Mouse (Mus musculus) c-Kit-positive CD71-positive TER-119-positive erythroid progenitor cells, embryonic 14.5 days (primary cell): ENCODE measurements around the gene Ifna1.
"Not testable (repeated sequence)": the region's sequence is repeated elsewhere in the genome, so short reads cannot be mapped to it uniquely, and the experiment has no call there.

Source experiments
- DNase-seq: peaks from one replicate; pipeline ENCODE4 v3.0.0-alpha.2; 2013; ENCODE audit warnings: low spot score

Gene Ifna1

DNA sequence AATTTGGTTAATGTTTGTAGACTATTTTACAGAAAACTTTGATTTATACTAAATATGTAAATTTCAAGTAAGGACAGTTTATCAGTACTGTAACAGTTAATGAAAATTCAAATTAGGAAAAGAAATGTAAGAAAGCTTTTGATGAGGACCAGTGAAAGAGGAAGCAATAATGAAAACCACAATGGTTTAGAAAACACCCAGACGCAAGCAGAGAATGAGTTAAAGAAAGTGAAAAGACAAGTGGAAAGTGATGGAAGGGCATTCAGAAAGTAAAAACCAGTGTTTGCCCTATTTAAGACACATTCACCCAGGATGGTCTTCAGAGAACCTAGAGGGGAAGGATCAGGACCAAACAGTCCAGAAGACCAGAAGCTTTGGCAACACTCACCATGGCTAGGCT lies at the start of gene Ifna1:
Gene Ifna1, plus strand, starts transcription at position 390 of the 400 bp plus-strand sequence.
- DNase-seq, result no peak

DNA sequence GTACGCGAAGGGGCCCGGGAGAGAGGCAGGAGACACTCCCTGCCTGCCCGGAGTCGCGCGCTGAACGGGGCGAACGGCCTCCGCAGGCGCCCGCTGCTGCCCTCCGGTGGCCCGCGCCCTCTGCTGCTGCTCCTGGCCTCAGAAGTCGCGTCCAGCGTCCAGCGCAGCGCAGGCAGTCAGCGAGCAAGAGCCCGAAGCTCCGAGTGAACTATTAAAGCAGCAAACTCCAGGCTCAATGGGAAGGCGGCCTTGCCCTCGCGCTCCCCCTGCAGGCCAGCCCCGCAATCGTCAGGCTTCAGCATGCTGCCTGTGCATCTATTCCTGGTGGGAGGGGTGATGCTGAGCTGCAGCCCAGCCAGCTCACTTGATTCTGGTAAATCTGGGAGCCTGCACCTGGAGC lies 46.9 kb upstream of the Ifna1 start, which contains the start of gene Gm13287:
Gene Gm13287, plus strand, starts transcription at position 301 of the 400 bp plus-strand sequence.
- not testable (repeated sequence) for DNase-seq

DNA sequence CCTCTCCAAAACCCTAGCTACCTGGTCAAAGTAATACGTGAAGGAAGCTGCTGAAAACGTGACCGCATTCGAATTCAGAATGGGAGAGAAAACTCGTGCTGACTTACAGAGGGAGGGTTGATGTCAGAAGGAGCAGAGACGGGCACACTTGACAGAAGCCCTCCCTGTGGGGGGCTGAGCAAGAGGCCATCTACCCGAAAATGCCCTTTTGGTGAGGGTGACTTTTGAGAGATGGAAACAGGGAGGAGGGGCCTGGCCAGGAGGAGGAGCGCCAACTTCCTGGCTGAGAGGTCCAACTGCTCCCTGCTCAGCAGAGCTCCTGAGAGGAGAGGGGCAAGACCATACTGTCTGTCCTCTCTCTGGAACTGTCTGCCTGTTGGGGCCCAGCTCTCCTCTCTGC lies 44.7 kb upstream of the Ifna1 start, which contains the start of gene Gm13288:
Gene Gm13288, plus strand, starts transcription at position 301 of the 400 bp plus-strand sequence.
- not testable (repeated sequence) for DNase-seq

DNA sequence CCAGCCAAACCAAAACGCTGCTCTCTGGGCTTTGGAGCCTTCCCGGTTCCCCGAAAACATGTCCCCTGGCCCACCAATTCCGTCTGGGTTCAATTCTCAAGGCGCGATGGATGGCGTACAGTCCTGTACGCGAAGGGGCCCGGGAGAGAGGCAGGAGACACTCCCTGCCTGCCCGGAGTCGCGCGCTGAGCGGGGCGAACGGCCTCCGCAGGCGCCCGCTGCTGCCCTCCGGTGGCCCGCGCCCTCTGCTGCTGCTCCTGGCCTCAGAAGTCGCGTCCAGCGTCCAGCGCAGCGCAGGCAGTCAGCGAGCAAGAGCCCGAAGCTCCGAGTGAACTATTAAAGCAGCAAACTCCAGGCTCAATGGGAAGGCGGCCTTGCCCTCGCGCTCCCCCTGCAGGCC lies 44.1 kb upstream of the Ifna1 start:
- not testable (repeated sequence) for DNase-seq

DNA sequence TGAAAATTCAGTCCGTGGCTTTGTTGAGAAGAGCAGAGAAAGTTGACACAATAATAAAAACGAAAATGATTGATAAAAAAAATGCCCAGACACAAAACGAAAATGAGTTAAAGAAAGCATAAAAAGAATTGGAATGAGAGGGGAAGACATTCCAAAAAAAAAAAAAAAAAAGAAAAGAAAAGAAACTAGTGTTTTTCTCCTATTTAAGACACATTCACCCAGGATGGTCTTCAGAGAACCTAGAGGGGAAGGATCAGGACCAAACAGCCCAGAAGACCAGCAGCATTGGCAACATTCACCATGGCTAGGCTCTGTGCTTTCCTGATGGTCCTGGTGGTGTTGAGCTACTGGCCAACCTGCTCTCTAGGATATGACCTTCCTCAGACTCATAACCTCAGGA lies 34.0 kb upstream of the Ifna1 start, which contains the start of gene Ifna7:
Gene Ifna7, plus strand, starts transcription at position 301 of the 400 bp plus-strand sequence.
- DNase-seq, result no peak

DNA sequence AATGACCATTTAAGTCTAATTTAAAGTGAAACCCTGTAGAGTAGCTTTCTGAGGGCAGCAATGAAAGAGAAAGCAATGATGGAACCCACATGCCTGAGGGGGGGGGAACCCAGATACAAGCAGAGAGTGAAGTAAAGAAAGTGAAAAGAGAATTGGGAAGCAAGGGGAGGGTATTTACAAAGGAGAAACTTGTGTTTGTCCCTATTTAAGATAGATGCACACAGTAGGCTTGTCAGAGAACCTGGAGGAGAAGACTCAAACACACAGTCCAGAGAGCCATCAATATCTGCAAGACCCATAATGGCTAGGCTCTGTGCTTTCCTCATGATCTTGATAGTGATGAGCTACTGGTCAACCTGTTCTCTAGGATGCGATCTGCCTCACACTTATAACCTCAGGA lies 30.2 kb upstream of the Ifna1 start, which contains the start of gene Ifna11:
Gene Ifna11, plus strand, starts transcription at position 301 of the 400 bp plus-strand sequence.
- DNase-seq, result no peak

DNA sequence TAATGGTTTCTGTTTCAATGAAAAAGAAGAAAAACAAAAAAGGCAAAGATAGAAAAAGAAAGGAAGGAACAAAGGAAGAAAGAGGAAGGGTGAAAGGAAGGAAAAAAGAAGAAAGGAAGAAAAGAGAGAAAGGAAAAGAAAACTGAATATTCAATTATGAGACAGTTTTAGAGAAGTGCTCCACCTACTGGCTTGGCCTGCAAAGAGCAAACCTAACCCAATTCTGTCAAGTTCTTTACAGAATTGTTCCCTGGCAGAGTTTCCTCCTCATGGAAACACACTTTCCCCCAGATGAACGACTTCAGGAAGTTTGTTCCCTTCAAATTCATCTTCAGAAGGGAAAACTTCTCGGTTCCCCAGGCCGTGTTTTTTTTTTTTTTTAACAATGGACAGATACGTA lies 26.9 kb upstream of the Ifna1 start:
- no peak for DNase-seq

DNA sequence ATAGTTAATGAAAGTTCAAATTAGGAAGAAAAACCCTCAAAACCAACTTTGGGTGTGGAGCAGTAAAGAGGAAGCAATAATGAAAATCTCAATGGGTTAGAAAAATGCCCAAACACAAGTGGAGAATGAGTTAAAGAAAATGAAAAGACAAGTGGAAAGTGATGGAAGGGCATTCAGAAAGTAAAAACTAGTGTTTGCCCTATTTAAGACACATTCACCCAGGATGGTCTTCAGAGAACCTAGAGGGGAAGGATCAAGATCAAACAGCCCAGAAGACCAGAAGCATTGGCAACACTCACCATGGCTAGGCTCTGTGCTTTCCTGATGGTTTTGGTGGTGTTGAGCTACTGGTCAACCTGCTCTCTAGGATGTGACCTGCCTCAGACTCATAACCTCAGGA lies 22.8 kb upstream of the Ifna1 start, which contains the start of gene Ifna6:
Gene Ifna6, plus strand, starts transcription at position 301 of the 400 bp plus-strand sequence.
- not testable (repeated sequence) for DNase-seq

DNA sequence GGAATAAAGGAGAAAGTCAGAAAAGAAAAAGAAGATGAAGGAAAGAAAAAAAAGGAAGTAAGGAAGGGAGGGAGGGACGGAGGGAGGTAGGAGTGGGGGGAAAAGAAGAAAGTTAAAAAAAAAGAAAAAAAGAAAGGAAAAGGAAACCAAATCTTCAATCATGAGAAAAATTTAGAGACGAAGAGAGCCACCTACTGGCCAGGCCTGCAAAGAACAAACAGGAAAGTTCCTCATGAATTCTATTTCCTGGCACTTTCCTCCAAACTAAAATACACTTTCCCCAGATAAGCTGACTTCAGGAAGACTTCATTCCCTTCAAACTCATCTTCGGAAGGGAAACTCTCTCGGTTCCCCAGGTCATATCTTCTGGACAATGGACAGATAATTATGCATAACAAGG lies 19.4 kb upstream of the Ifna1 start:
- DNase-seq, result no peak

DNA sequence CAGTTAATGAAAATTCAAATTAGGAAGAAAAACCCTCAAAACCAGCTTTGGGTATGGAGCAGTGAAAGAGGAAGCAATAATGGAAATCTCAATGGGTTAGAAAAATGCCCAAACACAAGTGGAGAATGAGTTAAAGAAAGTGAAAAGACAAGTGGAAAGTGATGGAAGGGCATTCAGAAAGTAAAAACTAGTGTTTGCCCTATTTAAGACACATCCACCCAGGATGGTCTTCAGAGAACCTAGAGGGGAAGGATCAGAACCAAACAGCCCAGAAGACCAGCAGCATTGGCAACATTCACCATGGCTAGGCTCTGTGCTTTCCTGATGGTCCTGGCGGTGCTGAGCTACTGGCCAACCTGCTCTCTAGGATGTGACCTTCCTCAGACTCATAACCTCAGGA lies 14.7 kb upstream of the Ifna1 start, which contains the start of gene Ifna5:
Gene Ifna5, plus strand, starts transcription at position 301 of the 400 bp plus-strand sequence.
- DNase-seq, result not testable (repeated sequence)

DNA sequence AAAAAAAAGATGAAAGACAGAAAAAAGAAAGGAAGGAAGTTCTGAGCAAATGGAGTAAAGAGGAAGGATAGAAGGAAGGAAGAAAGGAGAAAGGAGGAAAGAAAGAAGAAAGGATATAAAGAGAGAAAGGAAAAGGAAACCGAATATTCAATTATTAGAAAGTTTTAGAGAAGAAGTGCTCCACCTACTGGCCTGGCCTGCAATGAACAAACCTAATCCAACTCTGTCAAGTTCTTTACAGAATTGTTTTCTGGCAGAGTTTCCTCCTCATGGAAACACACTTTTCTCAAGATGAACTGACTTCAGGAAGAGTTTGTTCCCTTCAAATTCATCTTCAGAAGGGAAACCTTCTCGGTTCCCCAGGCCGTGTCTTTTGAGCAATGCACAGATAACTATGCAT lies 11.1 kb upstream of the Ifna1 start:
- DNase-seq, result no peak

DNA sequence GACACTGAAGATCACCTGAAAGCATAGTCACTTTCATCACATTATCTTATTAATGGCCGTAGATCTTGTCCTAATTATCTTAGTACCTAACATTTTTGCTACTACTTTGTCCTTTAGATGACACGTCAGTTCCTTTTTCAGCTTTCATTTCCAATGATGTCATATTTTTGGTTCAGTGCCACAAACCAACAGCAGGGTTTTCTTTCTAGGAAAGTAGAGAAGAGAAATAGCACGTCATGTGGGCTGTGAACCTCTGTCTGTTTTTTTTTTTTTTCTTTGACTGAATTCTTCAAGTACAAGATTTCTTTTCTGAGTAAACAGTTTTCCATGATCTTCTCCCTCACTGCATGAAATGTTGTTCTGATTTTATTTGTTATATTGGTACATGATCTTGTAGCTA lies 9.8 kb upstream of the Ifna1 start:
- DNase-seq, result no peak

DNA sequence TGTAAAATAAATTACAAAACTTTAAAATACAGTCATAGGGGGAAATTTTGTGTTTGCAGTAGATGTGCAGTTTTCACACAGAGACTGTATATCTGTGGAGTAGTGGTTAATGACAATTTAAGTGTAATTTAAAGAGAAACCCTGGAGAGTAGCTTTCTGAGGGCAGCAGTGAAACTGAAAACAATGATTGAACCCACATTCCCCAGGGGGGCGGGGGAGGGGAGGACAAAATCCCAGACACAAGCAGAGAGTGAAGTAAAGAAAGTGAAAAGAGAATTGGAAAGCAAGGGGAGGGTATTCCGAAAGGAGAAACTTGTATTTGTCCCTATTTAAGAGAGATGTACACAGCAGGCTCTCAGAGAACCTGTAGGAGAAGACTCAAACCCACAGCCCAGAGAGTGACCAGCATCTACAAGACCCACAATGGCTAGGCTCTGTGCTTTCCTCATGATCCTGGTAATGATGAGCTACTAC lies 8.4 kb upstream of the Ifna1 start, which contains the start of gene Ifna4:
Gene Ifna4, plus strand, starts transcription at position 424 of the 474 bp plus-strand sequence.
- no peak for DNase-seq

DNA sequence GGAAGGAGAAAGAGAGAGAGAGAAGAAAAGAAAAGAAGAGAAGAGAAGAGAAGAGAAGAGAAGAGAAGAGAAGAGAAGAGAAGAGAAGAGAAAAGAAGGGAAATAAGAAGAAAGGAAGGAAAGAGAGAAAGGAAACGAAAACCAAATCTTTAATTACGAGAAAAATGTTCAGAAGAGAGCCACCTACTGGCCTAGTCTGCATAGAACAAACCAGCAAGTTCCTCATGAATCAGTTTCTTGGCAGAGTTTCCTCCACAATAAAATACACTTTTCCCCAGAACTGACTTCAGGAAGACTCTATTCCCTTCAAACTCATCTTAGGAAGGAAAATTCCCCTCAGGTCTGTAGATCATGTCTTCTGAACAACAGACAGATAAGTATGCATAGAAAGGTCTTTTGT lies 4.6 kb upstream of the Ifna1 start:
- DNase-seq, result no peak

DNA sequence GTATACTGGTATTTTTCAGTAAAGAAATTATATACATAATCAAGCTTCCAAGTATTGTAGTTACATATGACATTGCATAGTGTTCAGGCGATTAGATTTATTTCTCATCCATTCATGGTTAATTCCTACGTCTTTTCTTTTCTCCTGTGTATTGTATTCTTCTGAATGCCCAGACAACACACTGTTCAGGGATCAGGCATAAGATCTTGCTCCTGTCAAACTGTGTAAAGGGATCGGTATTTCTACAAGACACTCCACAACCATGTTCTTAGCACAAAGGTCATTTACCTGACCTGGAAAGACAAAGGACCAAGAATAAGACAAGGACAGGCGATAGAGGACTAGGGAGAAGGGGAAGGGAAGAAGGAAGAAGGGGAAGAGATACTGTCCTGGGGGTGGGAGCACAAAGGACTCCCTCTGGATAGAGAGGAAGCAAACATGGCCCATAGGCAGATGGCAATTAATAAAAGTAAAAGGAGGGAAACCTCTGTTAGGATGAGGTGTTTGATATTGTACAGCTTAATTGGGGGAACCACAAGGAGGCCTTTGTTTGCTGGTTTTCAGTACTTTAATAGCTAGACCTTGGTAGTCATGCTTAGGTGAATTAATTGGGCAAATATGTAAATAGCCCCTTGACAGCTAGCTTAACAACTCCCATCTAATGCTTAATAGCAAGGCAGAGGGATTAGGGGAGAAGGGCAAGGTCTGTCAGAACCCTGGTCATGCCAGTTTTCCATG lies 1.3 kb downstream of the Ifna1 start:
- DNase-seq, result no peak

DNA sequence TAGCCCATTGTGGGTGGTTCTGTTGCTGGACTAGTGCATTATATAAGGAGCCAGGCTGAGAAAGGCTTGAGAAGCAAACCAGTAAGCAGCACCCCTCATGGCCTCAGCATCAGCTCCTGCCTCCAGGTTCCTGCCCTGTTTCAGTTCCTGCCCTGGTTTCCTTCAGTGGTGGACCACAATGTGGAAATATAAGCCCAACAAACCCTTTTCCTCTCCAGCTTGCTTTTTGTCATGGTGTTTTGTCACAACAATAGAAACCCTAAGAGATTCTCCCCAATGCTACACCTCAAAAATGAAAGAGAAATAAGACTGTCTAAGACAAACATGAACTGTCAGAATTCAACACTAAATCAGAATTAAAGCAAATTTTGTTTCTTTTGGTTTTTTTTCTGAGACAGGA lies 9.3 kb downstream of the Ifna1 start:
- DNase-seq, result no peak

DNA sequence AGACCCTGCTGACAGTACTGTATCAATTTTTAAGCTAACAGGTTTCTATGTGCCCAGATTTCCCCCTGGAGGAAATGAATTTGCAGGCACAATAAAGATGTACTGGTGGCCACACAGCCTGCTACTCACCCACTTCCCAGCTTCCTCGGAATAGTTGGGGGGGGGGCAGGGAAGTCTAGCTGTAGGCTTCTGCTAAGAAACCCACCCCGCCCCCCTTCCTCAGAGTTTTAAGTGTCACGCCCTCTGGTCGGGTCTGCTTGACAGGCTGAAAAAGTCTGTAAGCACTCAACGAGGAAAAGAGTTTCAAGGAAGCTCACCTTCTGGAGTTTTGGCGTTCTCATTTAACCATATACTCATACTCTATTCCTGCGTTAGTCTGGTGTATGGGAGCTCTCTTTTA lies 13.4 kb downstream of the Ifna1 start:
- no peak for DNase-seq

DNA sequence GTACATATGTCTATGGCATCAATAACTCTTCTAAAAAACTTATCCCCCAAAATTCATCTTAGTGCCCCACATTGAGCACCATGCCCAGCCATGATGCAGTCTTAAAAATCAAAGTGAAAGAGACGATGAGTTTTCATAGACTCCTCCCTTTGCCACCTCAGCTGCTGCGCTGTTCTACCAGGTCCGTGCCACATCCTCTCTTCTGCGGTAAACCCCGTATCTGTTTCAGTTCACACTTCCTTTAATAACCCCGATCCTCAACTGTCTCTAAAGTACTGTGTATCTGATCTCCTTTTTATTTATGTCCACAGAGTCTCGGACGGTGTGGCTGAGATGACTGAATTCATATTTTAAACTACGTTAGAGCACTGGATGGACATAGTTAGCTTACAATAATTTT lies 14.7 kb downstream of the Ifna1 start:
- DNase-seq, result no peak

DNA sequence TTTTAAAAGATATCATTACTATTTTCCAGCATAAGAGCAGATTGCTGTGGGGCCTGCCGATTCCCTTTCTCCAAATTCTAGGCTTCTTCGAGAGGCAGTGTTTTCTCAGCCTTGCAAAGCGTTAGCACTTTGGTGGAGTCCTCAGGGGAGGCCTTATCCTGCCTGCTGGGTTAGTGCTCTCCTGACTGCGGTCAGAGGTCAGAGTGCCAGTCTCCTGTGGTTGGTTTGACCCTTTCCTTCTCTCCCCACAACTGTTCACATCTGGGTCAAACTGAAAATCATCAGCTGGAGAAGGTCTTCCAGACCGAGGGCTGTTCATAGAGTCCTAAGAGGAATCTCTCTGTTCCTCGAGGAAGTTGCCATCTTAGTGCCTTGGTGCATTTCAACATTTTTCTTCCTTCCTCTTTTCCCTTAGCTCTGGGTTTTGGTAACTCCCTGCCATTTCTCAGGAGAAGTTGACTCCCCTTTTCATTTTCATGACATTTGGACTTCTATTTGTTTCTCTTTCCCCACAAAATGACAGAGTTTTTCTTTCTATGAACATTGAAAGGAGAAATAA lies 15.2 kb downstream of the Ifna1 start:
- DNase-seq, result no peak

DNA sequence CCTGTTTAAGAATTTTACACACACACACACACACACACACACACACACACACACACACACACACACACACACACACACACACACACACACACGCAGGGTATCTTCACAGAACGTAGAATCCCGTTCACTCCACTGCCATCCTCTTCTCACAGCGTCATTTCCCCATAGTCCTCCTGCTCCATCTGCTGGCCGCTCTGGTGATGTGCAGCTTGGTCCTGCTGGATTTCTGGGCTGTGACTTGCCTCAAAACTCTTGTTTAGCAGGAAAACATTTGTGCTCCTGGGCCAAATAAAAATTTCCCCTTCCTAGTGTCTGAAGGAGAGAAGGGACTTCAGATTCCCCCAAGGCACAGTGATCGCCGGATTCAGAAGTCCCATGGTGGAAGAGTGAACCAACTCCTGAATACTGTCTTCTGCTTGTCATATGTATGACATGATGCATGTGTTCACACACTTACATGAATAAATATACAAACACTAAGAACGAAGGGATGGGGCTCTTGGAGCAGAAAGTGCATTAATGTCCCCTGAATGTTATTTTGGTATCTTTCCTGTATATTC lies 17.6 kb downstream of the Ifna1 start:
- peak; percentile 74 for DNase-seq

DNA sequence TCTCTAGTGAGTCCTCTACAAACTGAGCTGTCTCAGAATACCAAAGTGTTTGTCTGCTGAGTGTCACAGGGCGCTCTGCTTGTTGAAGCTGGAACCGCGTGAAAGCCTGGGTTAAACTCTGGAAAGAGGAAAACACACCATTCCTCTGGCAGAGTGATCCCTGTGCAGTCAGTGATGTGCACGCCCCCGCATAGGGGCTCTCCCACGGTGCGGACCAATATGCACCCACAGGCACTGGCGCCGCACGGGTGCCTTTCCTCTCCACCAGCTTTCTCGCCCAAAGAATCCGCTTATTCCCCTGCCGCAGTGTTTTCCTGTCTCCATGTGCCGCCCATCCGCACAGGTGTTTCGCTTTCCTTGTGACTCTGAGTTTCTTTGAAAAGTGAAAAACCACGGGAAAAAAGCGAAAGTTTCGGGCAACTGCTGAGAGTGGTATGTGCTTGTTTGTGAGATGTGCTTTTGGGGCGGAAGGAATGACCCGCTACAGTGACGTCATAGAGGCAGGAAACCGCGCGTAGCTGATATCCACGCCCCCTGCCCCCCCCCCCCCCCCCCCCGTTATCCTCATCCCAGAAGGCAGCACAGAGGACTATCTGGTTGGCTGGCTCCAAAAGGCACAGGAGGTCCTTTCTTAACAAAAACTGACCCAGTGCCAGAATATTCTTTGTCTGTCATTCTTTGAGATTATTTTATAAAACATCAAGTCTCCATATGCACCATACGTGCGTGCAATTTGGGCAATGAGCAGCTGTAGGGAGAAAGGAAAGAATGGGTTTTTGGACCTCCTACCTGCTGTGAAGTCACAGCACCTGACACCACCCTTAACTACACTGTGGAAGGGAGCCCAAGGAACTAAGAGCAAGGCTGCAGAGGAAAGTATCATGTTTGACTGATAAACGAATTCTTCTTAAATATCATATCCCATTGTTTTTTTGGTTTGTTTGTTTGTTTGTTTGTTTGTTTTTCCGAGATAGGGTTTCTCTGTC lies 18.3 kb downstream of the Ifna1 start:
- peak; percentile 66 for DNase-seq

DNA sequence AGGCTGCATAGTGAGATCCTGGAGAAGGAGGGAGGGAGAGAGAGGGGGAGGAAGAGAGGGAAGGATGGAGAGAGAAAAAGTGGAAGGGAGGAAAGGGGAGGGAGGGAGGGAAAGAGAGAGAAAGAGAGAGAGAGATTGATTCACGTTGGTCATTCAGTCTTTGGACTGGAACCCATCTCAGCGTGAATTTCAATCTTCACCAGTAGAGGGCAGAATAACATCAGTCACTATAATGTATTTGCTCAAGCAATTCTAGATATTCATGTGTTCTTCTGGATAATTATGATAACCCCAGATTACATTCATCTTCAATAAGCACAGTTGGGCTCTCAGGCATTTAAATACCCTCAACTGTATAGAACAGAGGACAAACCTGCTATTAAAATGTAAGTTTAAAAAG lies 22.8 kb downstream of the Ifna1 start:
- peak; percentile 63 for DNase-seq
